Mouse (Mus musculus) midbrain, postnatal 0 days (tissue): ENCODE measurements around the gene Trhr2. TPM values are rescaled to one million over a fixed set of nuclear protein-coding genes. Genes with fewer than 3 reads are reported as not detected.

ENCODE experiments used
- ATAC-seq: fragments of 200-750 bp; cut with Nextera tagmentation; 2 replicates; pipeline ENCODE4 v1.8.0; 2017; ENCODE audit warnings: moderate number of reproducible peaks, mild to moderate bottlenecking, moderate TSS enrichment, moderate library complexity; ENCODE audit not compliant: low FRiP score
- DNase-seq: peaks from one replicate; pipeline ENCODE4 v3.0.0-alpha.2; 2015; ENCODE audit warnings: low spot score
- H3K27ac ChIP-seq: fragments of 300-500 bp; sonication (generic); 2 replicates; pipeline ENCODE4 v1.5.1; 2014; ENCODE audit warnings: low read depth, mild to moderate bottlenecking, low read length, mixed read lengths
- H3K27me3 ChIP-seq: fragments of 300-500 bp; sonication (generic); 2 replicates; pipeline ENCODE4 v1.6.1; 2014; ENCODE audit warnings: low read length, control low read depth, mixed read lengths; ENCODE audit not compliant: insufficient read depth
- H3K36me3 ChIP-seq: fragments of 300-500 bp; sonication (generic); 2 replicates; pipeline ENCODE4 v1.6.1; 2014; ENCODE audit warnings: low read length, control low read depth, mixed read lengths; ENCODE audit not compliant: insufficient read depth
- H3K4me1 ChIP-seq: fragments of 300-500 bp; sonication (generic); 2 replicates; pipeline ENCODE4 v1.6.1; 2014; ENCODE audit warnings: mild to moderate bottlenecking, control low read depth, antibody characterized with exemption, low read length, mixed read lengths; ENCODE audit not compliant: insufficient read depth
- H3K4me2 ChIP-seq: fragments of 300-500 bp; sonication (generic); 2 replicates; pipeline ENCODE4 v1.6.1; 2014; ENCODE audit warnings: low read depth, mild to moderate bottlenecking, low read length, mixed read lengths; ENCODE audit not compliant: poor library complexity, severe bottlenecking
- H3K4me3 ChIP-seq: fragments of 300-500 bp; sonication (generic); 2 replicates; pipeline ENCODE4 v1.5.1; 2014; ENCODE audit warnings: low read depth, mild to moderate bottlenecking, low read length, moderate library complexity
- H3K9ac ChIP-seq: fragments of 300-500 bp; sonication (generic); replicated peaks from 2 replicates; pipeline ENCODE4 v1.6.1; 2014; ENCODE audit warnings: mild to moderate bottlenecking, low read length, moderate library complexity, mixed read lengths; ENCODE audit not compliant: poor library complexity, severe bottlenecking
- H3K9me3 ChIP-seq: fragments of 300-500 bp; sonication (generic); 2 replicates; pipeline ENCODE4 v1.6.1; 2016; ENCODE audit warnings: low read length, control low read depth
- CTCF ChIP-seq: IDR thresholded peaks from 2 replicates; pipeline ENCODE4 v1.5.1; 2016; ENCODE audit warnings: antibody characterized with exemption, mild to moderate bottlenecking
- WGBS: fragments of 180-500 bp; shearing (Covaris S2); extraction: QIAGEN DNeasy Blood & Tissue Kit; methylation state at CpG from one replicate; pipeline ENCODE4 v1.1.7; 2014; 5-methylcytosine and 5-hydroxymethylcytosine counted together
- polyA plus RNA-seq: library from polyadenylated mRNA; unstranded; fragments of >200 nt; fragmentation: Nextera tagmentation; extraction: Ambion mirVana; gene quantifications from 2 replicates; pipeline ENCODE4 v1.2.1, GENCODE M21; 2015
- total RNA-seq: library from RNA; depleted of rRNA; stranded (reverse); fragments of >200 nt; gene quantifications from 2 replicates; pipeline ENCODE4 v1.2.3, GENCODE M21; 2014

The Trhr2 gene
- total and polyA plus RNA-seq, 2 experiments from 2014 or later = 0.15 to 0.93 TPM

- no peak for TF ChIP-seq CTCF
Observed at GRCm38 (mm10) chr8:122336251-122336910, 24.2 kb downstream of the Trhr2 start.

GRCm38 (mm10) chr8:122335638-122336250 is 24.8 kb downstream of the Trhr2 start:
- Histone ChIP-seq H3K27ac (no peak overlapping the region; the same call in 1 of the 2 replicates), H3K36me3 (no peaks in the 10 kb centered on the region; the same call in 1 of the 2 replicates), H3K27me3 (peaks cover 29% of the 10 kb centered on the region), H3K4me3 (peak overlapping the region; percentile 49), H3K4me1 (0 out of 2 replicates have a peak, but pooled peaks cover 2% of the 10 kb centered on the region), H3K9ac (peak overlapping the region; percentile 56), H3K4me2 (peak overlapping the region; percentile 69), H3K9me3 (no peaks in the 10 kb centered on the region)
- peak; percentile 31; the same call in 1 of the 2 replicates for ATAC-seq
- WGBS = 9% methylated on average over 53 of the region's 57 CpGs
- no peak for TF ChIP-seq CTCF
- DNase-seq = no peak

More at GRCm38 (mm10) chr8:122336251-122336910, 24.2 kb downstream of the Trhr2 start:
- no peaks in the 10 kb centered on the region for H3K9me3 ChIP-seq
- peak overlapping the region; percentile 49 for H3K4me3 ChIP-seq
- peak overlapping the region; percentile 69 for H3K4me2 ChIP-seq
- H3K36me3 ChIP-seq = no peaks in the 10 kb centered on the region; the same call in 1 of the 2 replicates
- 0 out of 2 replicates have a peak, but pooled peaks cover 2% of the 10 kb centered on the region for H3K4me1 ChIP-seq
- peak overlapping the region; percentile 56 for H3K9ac ChIP-seq
- ATAC-seq = peak; percentile 44
- H3K27me3 ChIP-seq = peaks cover 29% of the 10 kb centered on the region
- DNase-seq = peak; percentile 59
- H3K27ac ChIP-seq = no peak overlapping the region; the same call in 1 of the 2 replicates
- 12% methylated on average over 63 of the region's 81 CpGs for WGBS

GRCm38 (mm10) chr8:122334791-122335490 is 25.6 kb downstream of the Trhr2 start:
- DNase-seq = no peak
- H3K27ac ChIP-seq = no peak overlapping the region
- WGBS = 80% methylated on average over 13 of the region's 13 CpGs
- no peak for TF ChIP-seq CTCF
- ATAC-seq = no peak
- H3K4me1 ChIP-seq = 0 out of 2 replicates have a peak, but pooled peaks cover 2% of the 10 kb centered on the region
- no peaks in the 10 kb centered on the region; the same call in 1 of the 2 replicates for H3K36me3 ChIP-seq
- H3K9me3 ChIP-seq = no peaks in the 10 kb centered on the region
- peak overlapping the region; percentile 69; the same call in 1 of the 2 replicates for H3K4me2 ChIP-seq
- H3K4me3 ChIP-seq = no peak overlapping the region
- H3K9ac ChIP-seq = no peak overlapping the region
- H3K27me3 ChIP-seq = peaks cover 29% of the 10 kb centered on the region

DNA sequence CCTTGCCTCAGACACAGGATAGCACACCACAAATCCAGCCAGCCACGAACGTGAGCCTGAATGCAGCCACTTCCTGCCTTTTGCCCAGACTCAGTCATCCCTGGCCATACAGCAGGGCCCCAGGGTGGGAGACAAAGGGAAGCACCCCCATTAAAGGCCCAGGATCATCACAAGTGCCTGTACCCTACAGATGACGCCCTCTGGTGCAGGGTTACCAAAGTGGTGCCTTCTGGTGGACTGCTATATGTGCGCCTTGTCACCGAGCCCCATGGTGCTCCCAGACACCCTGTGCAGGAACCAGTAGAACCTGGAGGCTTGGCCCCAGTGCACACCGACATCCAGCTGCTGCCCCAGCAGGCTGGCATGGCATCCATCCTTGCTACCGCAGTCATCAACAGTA is 27.0 kb downstream of the Trhr2 start:
- no peak for TF ChIP-seq CTCF
- 81% methylated on average over 7 of the region's 7 CpGs for WGBS

DNA sequence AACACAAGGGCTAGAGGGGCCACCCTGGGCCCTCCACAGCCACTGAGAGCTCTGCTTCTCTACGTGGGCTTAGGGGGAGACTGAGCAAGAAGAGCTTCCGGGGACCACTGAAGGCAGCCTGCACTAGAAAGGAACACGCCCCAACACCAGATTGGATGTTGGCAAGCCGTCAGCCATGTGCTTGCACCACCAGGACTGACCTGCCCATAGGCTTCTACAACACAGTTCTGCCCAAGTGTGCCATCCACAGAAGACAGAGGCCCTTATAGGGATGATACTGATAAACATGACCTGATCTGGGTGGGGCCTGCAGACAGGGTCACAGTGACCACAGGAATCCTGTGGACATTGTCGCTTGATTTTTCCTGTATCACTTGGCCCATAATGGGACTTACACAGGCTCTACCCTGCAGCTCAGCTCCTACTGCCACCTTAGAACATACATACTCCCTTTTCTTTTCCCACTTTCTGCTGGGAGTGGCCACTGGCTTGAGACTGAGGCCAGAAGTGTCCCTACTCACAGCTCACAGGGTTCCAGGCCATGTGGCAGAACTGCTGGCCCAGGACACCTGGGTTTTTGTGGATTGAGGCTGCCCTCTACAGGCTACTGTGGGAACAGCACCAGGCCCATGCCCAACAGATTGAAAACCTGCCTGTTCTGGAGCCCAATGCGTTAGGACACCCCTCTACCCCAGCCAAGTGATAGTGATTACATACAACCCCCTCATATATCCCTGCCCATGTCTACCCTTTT is 27.6 kb downstream of the Trhr2 start:
- Histone ChIP-seq H3K4me3 (no peak overlapping the region), H3K9ac (no peak overlapping the region), H3K4me1 (0 out of 2 replicates have a peak, but pooled peaks cover 2% of the 10 kb centered on the region), H3K27ac (no peak overlapping the region), H3K36me3 (no peaks in the 10 kb centered on the region; the same call in 1 of the 2 replicates), H3K9me3 (no peaks in the 10 kb centered on the region), H3K27me3 (peaks cover 20% of the 10 kb centered on the region), H3K4me2 (no peak overlapping the region)
- peak; percentile 78 for DNase-seq
- 67% methylated on average over 6 of the region's 6 CpGs for WGBS
- peak; percentile 93 for TF ChIP-seq CTCF
- no peak for ATAC-seq

More for the DNA sequence above, 27.0 kb downstream of the Trhr2 start:
- no peaks in the 10 kb centered on the region; the same call in 1 of the 2 replicates for H3K36me3 ChIP-seq
- no peak overlapping the region for H3K27ac ChIP-seq
- no peak overlapping the region for H3K9ac ChIP-seq
- no peaks in the 10 kb centered on the region for H3K9me3 ChIP-seq
- DNase-seq (no peak), ATAC-seq (no peak)
- 0 out of 2 replicates have a peak, but pooled peaks cover 2% of the 10 kb centered on the region for H3K4me1 ChIP-seq
- no peak overlapping the region for H3K4me3 ChIP-seq
- H3K4me2 ChIP-seq = no peak overlapping the region
- H3K27me3 ChIP-seq = peaks cover 26% of the 10 kb centered on the region
